Mouse (Mus musculus): Measurements from ENCODE around the gene Tex45. TPM values are rescaled to one million over a fixed set of nuclear protein-coding genes. Genes with fewer than 3 reads are reported as not detected.
A peak's percentile ranks its signal among the peaks of the same experiment; 100 is the strongest.

Gene Tex45
- total and polyA plus RNA-seq, 3 experiments = 0.06 to 0.12 TPM; not detected in 1

DNA sequence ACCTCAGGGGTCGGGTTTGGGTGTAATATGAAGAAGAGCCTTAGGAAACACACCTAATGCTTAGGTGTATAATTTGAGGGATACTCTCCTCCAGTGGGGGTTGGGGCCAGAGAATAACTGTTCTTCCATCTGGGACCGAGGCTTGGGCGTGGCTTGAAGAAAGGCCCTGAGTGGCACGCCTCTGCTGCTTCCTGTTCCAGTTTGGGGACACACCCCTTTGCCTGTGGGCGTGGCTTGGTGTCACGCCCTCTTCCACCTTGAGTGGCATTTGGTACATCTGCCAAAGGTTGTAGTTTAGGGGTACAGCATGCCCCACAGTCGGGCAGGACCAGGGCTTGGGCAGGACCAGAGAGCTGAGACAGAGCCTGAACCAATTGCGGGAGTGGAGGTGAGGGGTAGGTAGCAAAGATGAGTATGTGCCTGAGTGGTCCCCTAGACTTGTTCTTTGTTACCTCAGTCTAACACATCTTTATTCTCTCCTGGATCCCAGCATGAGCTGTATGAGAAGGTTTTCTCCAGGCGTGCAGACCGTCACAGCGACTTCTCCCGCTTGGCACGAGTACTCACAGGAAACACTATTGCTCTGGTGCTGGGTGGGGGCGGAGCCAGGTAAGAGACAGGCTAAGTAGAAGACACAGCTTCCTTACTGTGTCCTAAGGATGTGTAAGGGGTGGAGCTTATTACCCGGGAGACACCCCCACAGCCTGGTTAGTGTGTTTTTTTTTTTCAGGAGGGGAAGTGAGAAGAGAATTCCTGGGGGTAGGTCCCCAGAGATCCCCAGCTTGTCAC, 65.6 kb downstream of the Tex45 start:
- DNase-seq (ENCODE audit: low read depth, low spot score) = peak; percentile 92
- peak overlapping the region; percentile 51 to 74 for H3K4me3 ChIP-seq (ENCODE audit: control insufficient read depth in 1 of 2, insufficient read depth in 1 of 2, low read depth in 2 of 2, low read length in 2 of 2)
- H3K9ac ChIP-seq (ENCODE audit: control insufficient read depth, low read depth, low read length, poor library complexity, severe bottlenecking) = peak overlapping the region; percentile 50
- no peak for TF ChIP-seq USF2 (IDR thresholded peaks at IDR 0.05; ENCODE audit: borderline replicate concordance in 1 of 2, insufficient read depth in 1 of 2, low read depth in 1 of 2, low read length in 2 of 2)
- no peak for TF ChIP-seq MYC (IDR thresholded peaks at IDR 0.05; ENCODE audit: low read depth, low read length)
- TF ChIP-seq MYB (IDR thresholded peaks at IDR 0.05; ENCODE audit: low read depth, low read length) = no peak
- TF ChIP-seq RAD21 (IDR thresholded peaks at IDR 0.05; ENCODE audit: low read depth, low read length) = no peak
- TF ChIP-seq UBTF (IDR thresholded peaks at IDR 0.05; ENCODE audit: borderline replicate concordance, insufficient read depth, low read depth, low read length) = no peak
- peak; percentile 13; the same call in 1 of the 2 replicates for TF ChIP-seq USF1 (IDR thresholded peaks at IDR 0.05; ENCODE audit: low read depth, low read length)
- TF ChIP-seq E2F4 (IDR thresholded peaks at IDR 0.05; ENCODE audit: borderline replicate concordance, low read depth, low read length) = no peak
- peak in 1 of 2 experiments; percentile 51; a peak in 2 of 4 replicates for TF ChIP-seq POLR2A (IDR thresholded peaks at IDR 0.05; ENCODE audit: control insufficient read depth in 1 of 2, insufficient read depth in 1 of 2, low read depth in 1 of 2, low read length in 2 of 2, poor library complexity in 1 of 2)
- no peak for TF ChIP-seq JUND (IDR thresholded peaks at IDR 0.05; ENCODE audit: low read depth, low read length)
- TF ChIP-seq SMC3 (IDR thresholded peaks at IDR 0.05; ENCODE audit: low read depth, low read length) = no peak
- 0 out of 4 replicates have a peak, but pooled peaks of 1 of the 2 experiments have one; percentile 11 for TF ChIP-seq EP300 (IDR thresholded peaks at IDR 0.05; ENCODE audit: low read depth in 1 of 2, low read length in 2 of 2)
- TF ChIP-seq MAFK (IDR thresholded peaks at IDR 0.05; ENCODE audit: borderline replicate concordance, low read depth, low read length) = no peak
- no peak for TF ChIP-seq ETS1 (IDR thresholded peaks at IDR 0.05; ENCODE audit: low read depth, low read length)
- peak; percentile 77 for TF ChIP-seq MXI1 (IDR thresholded peaks at IDR 0.05; ENCODE audit: low read depth, low read length)
- TF ChIP-seq BHLHE40 (IDR thresholded peaks at IDR 0.05; ENCODE audit: borderline replicate concordance, low read depth, low read length) = no peak
- no peak for TF ChIP-seq CHD1 (IDR thresholded peaks at IDR 0.05; ENCODE audit: low read depth, low read length)
- TF ChIP-seq CHD2 (IDR thresholded peaks at IDR 0.05; ENCODE audit: low read length) = 0 out of 2 replicates have a peak, but pooled peaks have one; percentile 17
- TF ChIP-seq NRF1 (IDR thresholded peaks at IDR 0.05; ENCODE audit: insufficient read depth, low read depth, low read length, poor library complexity, severe bottlenecking) = no peak
- no peak for TF ChIP-seq TCF12 (IDR thresholded peaks at IDR 0.05; ENCODE audit: low read depth, low read length)
- peak; percentile 85 for TF ChIP-seq ELF1 (IDR thresholded peaks at IDR 0.05; ENCODE audit: low read depth, low read length)
- TF ChIP-seq RCOR1 (IDR thresholded peaks at IDR 0.05; ENCODE audit: low read depth, low read length) = 0 out of 2 replicates have a peak, but pooled peaks have one; percentile 8
- no peak for TF ChIP-seq ZKSCAN1 (IDR thresholded peaks at IDR 0.05; ENCODE audit: low read depth, low read length)
- no peak for TF ChIP-seq ZMIZ1 (IDR thresholded peaks at IDR 0.05; ENCODE audit: low read depth, low read length)
- TF ChIP-seq ZNF384 (IDR thresholded peaks at IDR 0.05; ENCODE audit: low read depth, low read length) = peak; percentile 56
- no peak for TF ChIP-seq MEF2A (IDR thresholded peaks at IDR 0.05; ENCODE audit: extremely low read depth, insufficient replicate concordance, low read depth, low read length, poor library complexity, severe bottlenecking)
- TF ChIP-seq GATA1 (IDR thresholded peaks at IDR 0.05; ENCODE audit: low read depth, low read length) = no peak
- no peak for TF ChIP-seq TAL1 (IDR thresholded peaks at IDR 0.05; ENCODE audit: low read length)
- TF ChIP-seq SIN3A (IDR thresholded peaks at IDR 0.05; ENCODE audit: low read length) = peak; percentile 53
- no peak for TF ChIP-seq POLR2AphosphoS5 (IDR thresholded peaks at IDR 0.05; ENCODE audit: borderline replicate concordance, low read depth, low read length)
- TF ChIP-seq ZC3H11A (IDR thresholded peaks at IDR 0.05; ENCODE audit: low read depth, low read length) = no peak
- TF ChIP-seq NELFE (IDR thresholded peaks at IDR 0.05; ENCODE audit: low read depth, low read length) = 0 out of 2 replicates have a peak, but pooled peaks have one; percentile 25
- TF ChIP-seq HCFC1 (IDR thresholded peaks at IDR 0.05; ENCODE audit: low read depth, low read length) = 0 out of 2 replicates have a peak, but pooled peaks have one; percentile 53
- no peak for TF ChIP-seq TBP (IDR thresholded peaks at IDR 0.05; ENCODE audit: low read depth, low read length)
- TF ChIP-seq POLR2AphosphoS2 (IDR thresholded peaks at IDR 0.05; ENCODE audit: low read length) = no peak
- TF ChIP-seq CTCF (IDR thresholded peaks at IDR 0.05 in 2 of 3, conservative IDR thresholded peaks at IDR 0.05 in 1 of 3; ENCODE audit: control insufficient read depth in 1 of 3, insufficient read depth in 1 of 3, low read depth in 2 of 3, low read length in 3 of 3, poor library complexity in 1 of 3, severe bottlenecking in 1 of 3) = no peak

More for the DNA sequence above, 65.6 kb downstream of the Tex45 start:
- no peaks in the 10 kb centered on the region for H3K36me3 ChIP-seq (ENCODE audit: control insufficient read depth in 1 of 2, insufficient read depth in 2 of 2, low read length in 2 of 2)
- H3K9me3 ChIP-seq (replicated peaks; ENCODE audit: insufficient read depth, low read length) = no peaks in the 10 kb centered on the region
- H3K27ac ChIP-seq (ENCODE audit: control insufficient read depth, low read depth, low read length) = peak overlapping the region; percentile 15; the same call in 1 of the 2 replicates
- H3K79me2 ChIP-seq (ENCODE audit: control insufficient read depth, insufficient read depth, low read length, poor library complexity) = no peaks in the 10 kb centered on the region
- no peaks in the 10 kb centered on the region for H3K27me3 ChIP-seq (ENCODE audit: control insufficient read depth in 1 of 2, insufficient read depth in 2 of 2, low read length in 2 of 2)
- peaks cover 0 to 4% of the 10 kb centered on the region in 2 experiments; a peak in 1 of 4 replicates for H3K4me1 ChIP-seq (ENCODE audit: control insufficient read depth in 1 of 2, insufficient read depth in 2 of 2, low read length in 2 of 2)

Measured in MEL (cell line).